Mouse (Mus musculus) liver, embryonic 14.5 days (tissue): ENCODE measurements around the gene Mindy4.

Experiments
- CTCF ChIP-seq: IDR thresholded peaks from 2 replicates; pipeline ENCODE4 v1.5.1; 2016; ENCODE audit warnings: antibody characterized with exemption, low read depth, control low read depth
- EP300 ChIP-seq: IDR thresholded peaks from 2 replicates; pipeline ENCODE4 v1.6.1; 2016; ENCODE audit warnings: antibody characterized with exemption, low read depth

- TF ChIP-seq CTCF (no peak), EP300 (peak; percentile 97)
Observed at GRCm38 (mm10) chr6:55338934-55339825, 136.0 kb downstream of the Mindy4 start.
